Mouse (Mus musculus): ENCODE data around the gene Fam20a.

DNA sequence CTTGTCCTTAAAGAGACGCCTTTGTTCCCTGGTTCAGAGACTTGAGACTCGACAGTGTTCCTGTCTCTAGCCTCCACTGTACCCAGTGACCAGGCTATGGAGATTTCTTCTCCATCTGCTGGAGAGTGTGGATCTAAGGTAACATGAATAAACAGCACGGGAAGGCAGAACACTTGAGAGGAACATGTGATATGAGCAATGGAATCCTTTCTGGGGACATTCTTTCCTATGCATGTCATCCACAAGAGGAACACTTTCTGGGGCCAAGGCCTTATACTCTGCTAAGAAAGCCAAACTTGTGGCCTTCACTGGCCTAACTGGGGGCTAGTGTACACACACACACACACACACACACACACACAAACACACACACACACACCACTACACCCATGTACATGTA, 40.5 kb downstream of the Fam20a start:
- TF ChIP-seq POLR2A (IDR thresholded peaks at IDR 0.05; ENCODE audit: insufficient read length, low read depth) (no peak), MAX (IDR thresholded peaks at IDR 0.05; ENCODE audit: low read depth) (no peak), USF1 (IDR thresholded peaks at IDR 0.05; ENCODE audit: low read depth) (no peak), CEBPB (IDR thresholded peaks at IDR 0.05; ENCODE audit: insufficient read depth, poor library complexity, severe bottlenecking) (no peak), E2F4 (IDR thresholded peaks at IDR 0.05; ENCODE audit: insufficient read depth) (no peak), TCF12 (IDR thresholded peaks at IDR 0.05; ENCODE audit: insufficient read depth, poor library complexity, severe bottlenecking) (no peak), MYOG (IDR thresholded peaks at IDR 0.05; ENCODE audit: control insufficient read depth in 1 of 3, insufficient read depth in 1 of 3, insufficient read length in 2 of 3, low read depth in 2 of 3) (no peak), POLR2AphosphoS2 (IDR thresholded peaks at IDR 0.05; ENCODE audit: insufficient read length, low read depth) (no peak), MYOD1 (IDR thresholded peaks at IDR 0.05; ENCODE audit: control insufficient read depth in 1 of 3, insufficient read length in 2 of 3, low read depth in 2 of 3) (no peak), TCF3 (IDR thresholded peaks at IDR 0.05; ENCODE audit: insufficient read length, low read depth) (no peak), REST (IDR thresholded peaks at IDR 0.05; ENCODE audit: insufficient read depth, insufficient read length) (no peak), SRF (IDR thresholded peaks at IDR 0.05; ENCODE audit: control insufficient read depth, insufficient read length, low read depth) (no peak)
